Mouse (Mus musculus) right cerebral cortex, postnatal 25 days (tissue): ENCODE data around the gene Gm21833.
"Not testable (repeated sequence)": the region's sequence is repeated elsewhere in the genome, so short reads cannot be mapped to it uniquely, and the experiment has no call there.

Experiments
- DNase-seq: peaks from one replicate; pipeline ENCODE4 v3.0.0; 2022

The Gm21833 gene

GRCm38 (mm10) chr16:82828082-82828481 is at the start of gene Gm21833:
Gene Gm21833 (plus strand): TSS chr16:82828382.
- DNase-seq, result not testable (repeated sequence)

- no peak for DNase-seq
Observed at GRCm38 (mm10) chr16:82789521-82789920, 38.7 kb upstream of the Gm21833 start.

GRCm38 (mm10) chr16:82796489-82796888 is 31.7 kb upstream of the Gm21833 start:
- DNase-seq, result no peak

- DNase-seq, result no peak
Observed at GRCm38 (mm10) chr16:82815255-82815654, 12.9 kb upstream of the Gm21833 start.

- DNase-seq, result no peak
Observed at GRCm38 (mm10) chr16:82816615-82817014, 11.6 kb upstream of the Gm21833 start.

GRCm38 (mm10) chr16:82855752-82856151 is 27.6 kb downstream of the Gm21833 start:
- no peak for DNase-seq

GRCm38 (mm10) chr16:82864590-82864989 is 36.4 kb downstream of the Gm21833 start:
- no peak for DNase-seq
